ENCODE assay signal across 24 mouse cellular contexts in the genomic region with DNA sequence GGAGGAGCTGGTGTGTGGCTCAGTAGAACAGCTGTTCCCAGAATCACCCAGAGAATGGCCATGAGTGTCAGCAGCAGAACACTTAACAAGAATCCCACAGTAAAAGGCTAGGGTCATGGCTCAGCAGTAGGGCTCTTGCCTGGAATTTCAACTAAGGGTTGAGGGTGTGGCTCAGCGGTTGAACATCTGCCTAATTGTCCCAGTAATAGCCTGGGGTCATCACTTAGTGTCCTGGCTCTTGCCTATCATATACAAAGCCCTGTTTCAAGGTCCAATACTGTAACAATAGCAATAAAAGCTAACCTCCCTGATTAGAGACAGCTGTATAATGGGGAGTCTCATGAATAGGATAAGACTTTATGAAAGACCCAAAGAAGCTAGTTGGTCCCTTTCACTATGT.
DNase-seq lines count a peak whose midpoint lies in the region; ATAC-seq and TF ChIP-seq lines count a peak whose summit lies in the region.
"Had no signal": no experiment of that assay in that cellular context is flagged by ENCODE, and none has a peak within 500 bp of the region (broad histone marks: within the 10 kb centered on the region; RNA-seq: fewer than 3 reads in every experiment).

No protein-coding gene starts in this region.

- H3K9me3 ChIP-seq in forebrain, embryonic 14.5 days (replicated peaks; ENCODE audit: control insufficient read depth, low read length), result peaks cover 8% of the 10 kb centered on the region; the same call in 1 of the 2 replicates
- no peaks in the 10 kb centered on the region for H3K9me3 ChIP-seq in forebrain, postnatal 0 days (ENCODE audit: low read length)
- no peaks in the 10 kb centered on the region for H3K9me3 ChIP-seq in kidney, postnatal 0 days (replicated peaks; ENCODE audit: low read length)
- H3K9me3 ChIP-seq: embryonic facial prominence, embryonic 12.5 days; heart, embryonic 15.5 days; neural tube, embryonic 15.5 days had no signal

- WGBS in forebrain, embryonic 14.5 days, result 48% methylated on average over 1 of the region's 1 CpGs
- 61% methylated on average over 1 of the region's 1 CpGs for WGBS in forebrain, postnatal 0 days
- 38% methylated on average over 1 of the region's 1 CpGs for WGBS in kidney, postnatal 0 days
- WGBS in kidney, adult 2 months, result 34% methylated on average over 1 of the region's 1 CpGs

- H3K36me3 ChIP-seq in forebrain, embryonic 14.5 days (ENCODE audit: control insufficient read depth, insufficient read depth, low read length), result no peaks in the 10 kb centered on the region
- H3K36me3 ChIP-seq in forebrain, postnatal 0 days (ENCODE audit: insufficient read depth), result no peaks in the 10 kb centered on the region
- H3K36me3 ChIP-seq in kidney, postnatal 0 days (ENCODE audit: insufficient read depth, low read length), result no peaks in the 10 kb centered on the region
- H3K36me3 ChIP-seq in kidney, adult 2 months (ENCODE audit: control insufficient read depth, insufficient read depth, low read length), result no peaks in the 10 kb centered on the region
- H3K36me3 ChIP-seq: embryonic facial prominence, embryonic 12.5 days; heart, embryonic 15.5 days; midbrain, embryonic 10.5 days; neural tube, embryonic 15.5 days had no signal

- ATAC-seq in forebrain, embryonic 14.5 days, result no peak
- no peak for ATAC-seq in forebrain, postnatal 0 days
- no peak for ATAC-seq in kidney, postnatal 0 days (replicated peaks; ENCODE audit: low FRiP score, low read depth)
- ATAC-seq: activated CD4-positive, CD25-positive, alpha-beta regulatory T cell, adult 4 months; inflammation-experienced regulatory T-cells, adult 6 months had no signal

- no peak for TF ChIP-seq CTCF in forebrain, postnatal 0 days (IDR thresholded peaks at IDR 0.05; ENCODE audit: low read depth)
- TF ChIP-seq CTCF in kidney, postnatal 0 days (IDR thresholded peaks at IDR 0.05; ENCODE audit: low read depth), result no peak
- no peak for TF ChIP-seq CTCF in kidney, adult 2 months (conservative IDR thresholded peaks at IDR 0.05; ENCODE audit: insufficient read depth, insufficient read length, low read depth, low read length)
- TF ChIP-seq CTCF in brain, embryonic 14.5 days (IDR thresholded peaks at IDR 0.05; ENCODE audit: borderline replicate concordance, extremely low read depth, insufficient read depth, insufficient read length), result no peak

- TF ChIP-seq POLR2A in kidney, adult 2 months (IDR thresholded peaks at IDR 0.05; ENCODE audit: low read depth, low read length), result no peak
- TF ChIP-seq POLR2A in brain, embryonic 14.5 days (IDR thresholded peaks at IDR 0.05; ENCODE audit: borderline replicate concordance, extremely low read depth, insufficient read depth, insufficient read length, poor library complexity, severe bottlenecking), result no peak

- no peak overlapping the region for H3K4me2 ChIP-seq in forebrain, embryonic 14.5 days (ENCODE audit: low read length)
- H3K4me2 ChIP-seq in forebrain, postnatal 0 days (ENCODE audit: low read depth), result no peak overlapping the region
- H3K4me2 ChIP-seq in kidney, postnatal 0 days (ENCODE audit: low read length), result no peak overlapping the region
- H3K4me2 ChIP-seq: embryonic facial prominence, embryonic 12.5 days; heart, embryonic 15.5 days; hindbrain, embryonic 14.5 days; neural tube, embryonic 15.5 days had no signal

- no peak for DNase-seq in forebrain, embryonic 14.5 days (ENCODE audit: low spot score)
- no peak for DNase-seq in forebrain, postnatal 0 days
- peak; percentile 54 for DNase-seq in kidney, postnatal 0 days (ENCODE audit: low spot score)
- no peak for DNase-seq in kidney, adult 2 months
- peak; percentile 70 for DNase-seq in ES-CJ7 (ENCODE audit: low read depth, low spot score)
- peak; percentile 22 for DNase-seq in brain, embryonic 14.5 days (ENCODE audit: low read depth)
- DNase-seq in layer of hippocampus, postnatal 10 days (ENCODE audit: low spot score in 2 of 2), result no peak
- DNase-seq in cerebellum, postnatal 10 days, result no peak
- DNase-seq: adrenal gland, adult 8-10 months; cerebellum, adult 8-10 months; heart, postnatal 4 days; kidney, adult 8-10 months; layer of hippocampus, postnatal 36 days; spleen, adult 18-20 months had no signal

- peak overlapping the region; percentile 1; the same call in 1 of the 2 replicates for H3K27ac ChIP-seq in forebrain, embryonic 14.5 days (ENCODE audit: low read depth, low read length)
- no peak overlapping the region for H3K27ac ChIP-seq in forebrain, postnatal 0 days (ENCODE audit: low read depth, low read length)
- H3K27ac ChIP-seq in kidney, postnatal 0 days, result no peak overlapping the region
- no peak overlapping the region for H3K27ac ChIP-seq in kidney, adult 2 months (ENCODE audit: insufficient read depth, low read depth, low read length)
- H3K27ac ChIP-seq: embryonic facial prominence, embryonic 12.5 days; heart, embryonic 15.5 days; hindbrain, embryonic 14.5 days; macrophage; midbrain, embryonic 10.5 days; neural tube, embryonic 15.5 days had no signal

- no peak overlapping the region for H3K9ac ChIP-seq in forebrain, embryonic 14.5 days (ENCODE audit: low read length)
- H3K9ac ChIP-seq in forebrain, postnatal 0 days, result no peak overlapping the region
- H3K9ac ChIP-seq in kidney, postnatal 0 days (ENCODE audit: low read depth, low read length), result no peak overlapping the region
- H3K9ac ChIP-seq: embryonic facial prominence, embryonic 12.5 days; heart, embryonic 15.5 days; hindbrain, embryonic 14.5 days; neural tube, embryonic 15.5 days had no signal

- H3K4me3 ChIP-seq in forebrain, embryonic 14.5 days (ENCODE audit: low read depth, low read length), result no peak overlapping the region
- no peak overlapping the region for H3K4me3 ChIP-seq in forebrain, postnatal 0 days (ENCODE audit: low read depth, low read length)
- no peak overlapping the region for H3K4me3 ChIP-seq in kidney, postnatal 0 days (replicated peaks; ENCODE audit: low read depth, low read length)
- no peak overlapping the region for H3K4me3 ChIP-seq in kidney, adult 2 months (ENCODE audit: insufficient read depth, low read depth, low read length)
- H3K4me3 ChIP-seq: embryonic facial prominence, embryonic 12.5 days; erythroblast, embryonic 14.5 days; heart, embryonic 15.5 days; midbrain, embryonic 10.5 days; neural tube, embryonic 15.5 days had no signal

- H3K4me1 ChIP-seq in forebrain, embryonic 14.5 days (ENCODE audit: control insufficient read depth, insufficient read depth, low read length), result peaks cover 2% of the 10 kb centered on the region; the same call in 1 of the 2 replicates
- no peaks in the 10 kb centered on the region for H3K4me1 ChIP-seq in forebrain, postnatal 0 days (ENCODE audit: insufficient read depth)
- no peaks in the 10 kb centered on the region for H3K4me1 ChIP-seq in kidney, postnatal 0 days (replicated peaks; ENCODE audit: insufficient read depth, low read length)
- H3K4me1 ChIP-seq in kidney, adult 2 months (ENCODE audit: control insufficient read depth, insufficient read depth, low read length), result no peaks in the 10 kb centered on the region
- H3K4me1 ChIP-seq: heart, embryonic 15.5 days; midbrain, embryonic 10.5 days had no signal

- H3K27me3 ChIP-seq in forebrain, embryonic 14.5 days (replicated peaks; ENCODE audit: control insufficient read depth, insufficient read depth, low read length), result no peaks in the 10 kb centered on the region
- no peaks in the 10 kb centered on the region for H3K27me3 ChIP-seq in forebrain, postnatal 0 days (ENCODE audit: insufficient read depth, low read length)
- H3K27me3 ChIP-seq in kidney, postnatal 0 days (ENCODE audit: insufficient read depth, low read length), result no peaks in the 10 kb centered on the region
- no peaks in the 10 kb centered on the region for H3K27me3 ChIP-seq in kidney, adult 2 months (replicated peaks; ENCODE audit: control insufficient read depth, insufficient read depth, low read length)
- H3K27me3 ChIP-seq: CH12.LX; embryonic facial prominence, embryonic 12.5 days; heart, embryonic 15.5 days; neural tube, embryonic 15.5 days had no signal

Comparison
In these comparisons a context has a peak if more than half of its experiments do, and no peak if none do; other contexts are left out.
1. DNase-seq: peak in kidney, postnatal 0 days (single experiment), ES-CJ7 (single experiment) and brain, embryonic 14.5 days (single experiment); none in forebrain, embryonic 14.5 days (single experiment), forebrain, postnatal 0 days (single experiment), kidney, adult 2 months (single experiment), layer of hippocampus, postnatal 10 days (0 of 2) and cerebellum, postnatal 10 days (0 of 2).